Mouse (Mus musculus) spleen, embryonic (tissue): Measurements from ENCODE around the gene Tmem184b.

Experiments
- CTCF ChIA-PET: fragments of 350-600 bp; sonication (Branson Sonifier 250); formaldehyde crosslinking; loops from one replicate; lab custom pipeline; 2022; lab: Charles Lee

Tmem184b gene

DNA sequence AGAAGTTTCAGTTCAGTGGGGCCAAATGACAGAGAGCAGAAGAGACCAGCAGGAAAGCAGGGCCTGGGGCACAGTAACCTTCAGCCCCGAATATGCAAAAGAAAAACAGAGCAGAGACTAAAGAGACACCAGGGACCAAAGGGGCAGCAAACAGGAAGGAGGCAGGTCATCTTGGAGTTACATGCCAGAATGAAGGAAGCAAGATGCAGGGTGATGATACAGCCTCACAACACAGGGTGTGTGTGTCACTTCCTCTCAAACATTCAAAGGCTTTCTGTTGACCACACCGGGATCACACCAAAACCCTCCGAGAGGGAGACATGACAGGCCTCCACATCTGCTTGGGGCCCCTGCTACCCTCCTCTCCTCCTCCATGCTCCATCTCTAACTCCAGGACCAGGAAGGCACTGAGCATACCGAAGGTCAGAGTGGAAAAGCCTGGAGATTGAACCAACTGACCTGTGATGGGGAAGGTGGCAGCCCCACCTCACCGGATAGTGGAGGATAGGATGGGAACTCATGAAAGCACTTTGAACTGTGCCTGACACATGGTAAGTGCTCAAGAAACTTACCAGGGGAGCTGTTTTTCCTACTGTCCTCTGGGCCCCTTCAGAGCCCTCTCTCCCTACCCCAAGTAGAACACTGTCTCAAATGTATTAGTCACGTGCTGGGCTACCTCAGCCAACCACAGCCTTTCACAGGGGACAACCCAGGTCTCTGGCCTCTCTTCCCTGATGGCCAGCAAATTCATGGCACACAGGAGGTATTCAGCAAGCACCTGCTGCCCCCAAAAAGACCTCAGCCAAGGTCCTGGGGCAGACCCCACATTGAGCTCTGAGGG is 3.0 kb downstream of the Tmem184b start:
- CTCF ChIA-PET, result interaction anchor here (0.6 kb wide), 1 partner anchor 305 kb away, joined by 6 read pairs; no protein-coding TSS in a partner anchor

DNA sequence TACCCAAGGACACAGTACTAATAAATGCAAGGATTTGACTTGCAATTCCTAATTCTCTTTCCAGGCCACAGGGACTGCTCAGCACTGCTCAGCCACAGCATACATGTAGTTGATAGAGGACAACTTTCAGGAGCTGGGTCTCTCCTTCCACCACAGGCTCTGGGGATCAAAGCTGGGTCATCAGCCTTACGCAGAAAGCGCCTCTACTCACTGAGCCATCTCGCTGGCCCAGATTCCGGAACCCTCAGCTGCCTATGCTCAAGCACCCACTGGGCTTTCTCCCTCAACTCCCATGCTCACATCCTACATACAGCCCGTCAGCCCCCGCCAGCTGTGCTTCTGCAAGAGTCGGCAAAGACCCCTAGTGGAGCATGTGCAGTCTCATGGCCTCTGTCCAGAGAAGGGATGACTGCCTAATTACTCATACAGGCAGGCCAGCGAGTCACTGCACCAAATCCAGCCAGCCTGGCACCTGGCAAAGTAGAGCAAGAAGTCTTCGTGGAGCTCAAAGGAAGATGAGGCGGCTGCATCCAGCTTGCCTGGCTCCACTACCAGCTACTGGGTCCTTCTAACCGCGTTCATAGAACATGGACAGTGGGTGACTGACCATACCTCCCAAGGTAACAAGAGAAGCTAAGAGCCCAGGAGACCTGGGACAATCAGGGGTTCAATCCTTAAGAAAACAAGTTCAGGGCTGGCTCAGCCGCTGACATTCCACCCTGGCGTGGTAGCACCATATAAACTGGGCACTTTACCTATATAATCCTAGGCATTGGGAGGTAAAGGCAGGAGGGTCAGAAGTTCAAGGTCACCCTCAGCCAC is 3.9 kb downstream of the Tmem184b start:
- CTCF ChIA-PET, result interaction anchor here (0.6 kb wide), 1 partner anchor 305 kb away, joined by 6 read pairs; no protein-coding TSS in a partner anchor

DNA sequence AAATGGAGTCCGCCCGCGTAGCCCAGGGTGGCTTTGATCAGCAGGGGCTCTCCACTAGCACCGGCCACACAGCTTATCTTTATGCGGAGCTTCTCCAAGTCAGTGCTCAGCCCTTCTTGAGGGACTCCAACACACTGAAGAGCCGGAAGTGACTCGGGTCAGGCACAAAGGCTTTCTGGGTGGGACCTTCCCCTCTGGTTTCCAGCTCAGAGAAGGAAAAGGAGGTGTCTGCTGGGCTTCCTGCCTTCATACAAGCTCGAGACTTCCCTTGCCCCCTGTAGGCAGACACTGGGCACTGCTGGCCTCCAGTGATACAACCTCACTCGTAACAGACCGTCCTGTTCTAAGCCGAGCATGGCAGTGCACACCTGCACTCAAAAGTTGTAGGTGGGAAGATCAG is 6.6 kb downstream of the Tmem184b start:
- CTCF ChIA-PET, result no interaction called here

DNA sequence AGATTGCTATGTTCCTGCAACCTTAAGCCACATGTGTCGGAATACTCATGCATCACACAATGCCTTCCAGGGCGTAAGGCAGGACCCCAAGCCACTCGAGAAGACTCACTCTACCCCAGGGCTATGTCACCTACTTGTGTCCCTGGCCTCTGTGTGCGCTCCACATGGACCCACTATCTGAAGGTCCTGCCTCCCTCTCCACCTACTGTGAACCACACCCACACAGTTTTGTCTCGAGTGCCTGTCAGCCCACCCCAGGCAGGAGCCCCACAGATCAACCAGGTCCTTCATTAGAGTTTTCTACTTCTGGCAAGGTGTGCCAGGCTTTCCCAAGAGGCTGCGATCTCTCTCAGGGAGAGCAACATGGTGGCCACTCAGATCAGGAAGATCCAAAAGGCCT is 8.1 kb downstream of the Tmem184b start:
- CTCF ChIA-PET, result no interaction called here

DNA sequence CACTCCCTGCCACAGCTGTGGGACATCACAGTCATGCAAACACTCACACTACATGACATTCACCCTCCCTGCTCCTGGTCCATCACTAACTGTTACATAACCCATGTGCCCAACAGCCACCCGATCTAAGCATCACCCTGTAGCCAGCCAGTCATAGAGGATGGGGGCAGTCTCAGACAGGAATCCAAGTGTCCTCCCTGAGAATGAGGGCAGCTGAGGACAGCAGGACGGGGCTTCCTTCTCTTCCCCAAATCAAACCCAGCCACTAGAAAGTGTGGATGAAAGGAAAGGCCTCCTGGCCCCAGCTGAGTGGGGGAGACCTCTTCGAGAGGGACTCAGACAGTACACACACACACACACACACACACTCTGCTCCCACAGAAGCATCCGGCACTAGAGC is 8.5 kb downstream of the Tmem184b start:
- CTCF ChIA-PET, result no interaction called here

DNA sequence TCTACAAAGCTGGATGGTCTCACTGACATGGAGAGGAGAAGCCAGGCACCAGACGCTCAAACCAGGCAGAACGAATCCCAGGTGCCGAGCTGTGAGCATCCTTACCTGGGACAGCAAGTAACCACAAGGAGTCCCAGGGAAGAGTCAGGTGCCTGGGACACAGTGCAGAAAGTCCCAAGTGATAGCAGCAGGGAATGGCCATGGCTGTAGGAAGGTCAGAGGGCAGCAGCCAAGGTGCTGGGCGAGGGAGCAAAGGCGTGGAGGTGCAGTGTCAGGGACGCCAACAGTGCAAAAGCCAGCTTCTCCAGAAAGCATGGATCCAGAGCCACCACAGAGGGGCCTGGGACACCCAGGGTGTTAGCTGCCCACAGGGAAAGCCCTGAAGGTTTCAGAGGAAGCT is 10.3 kb downstream of the Tmem184b start:
- CTCF ChIA-PET, result no interaction called here

DNA sequence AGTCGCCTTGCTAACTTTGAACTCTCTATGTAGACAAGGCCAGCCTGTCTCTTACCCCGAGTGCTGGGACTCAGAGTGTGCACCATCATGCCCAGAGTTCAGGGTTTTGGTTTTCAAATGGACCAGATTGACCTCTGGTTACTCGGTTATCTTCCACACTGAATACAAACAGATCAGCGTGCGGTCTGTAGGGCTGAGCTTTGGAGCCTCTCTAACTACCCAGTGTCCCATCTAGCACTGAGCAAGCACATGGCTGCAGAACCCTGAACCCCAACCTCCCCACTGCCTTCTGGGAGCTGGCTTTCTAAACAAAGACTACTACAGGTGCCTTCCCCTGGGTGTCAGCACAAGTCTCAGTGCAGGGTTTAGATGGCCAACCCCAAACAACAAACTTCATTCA is 10.8 kb downstream of the Tmem184b start:
- CTCF ChIA-PET, result interaction anchor here (0.7 kb wide), 1 partner anchor 159 kb away, joined by 3 read pairs; no protein-coding TSS in a partner anchor

DNA sequence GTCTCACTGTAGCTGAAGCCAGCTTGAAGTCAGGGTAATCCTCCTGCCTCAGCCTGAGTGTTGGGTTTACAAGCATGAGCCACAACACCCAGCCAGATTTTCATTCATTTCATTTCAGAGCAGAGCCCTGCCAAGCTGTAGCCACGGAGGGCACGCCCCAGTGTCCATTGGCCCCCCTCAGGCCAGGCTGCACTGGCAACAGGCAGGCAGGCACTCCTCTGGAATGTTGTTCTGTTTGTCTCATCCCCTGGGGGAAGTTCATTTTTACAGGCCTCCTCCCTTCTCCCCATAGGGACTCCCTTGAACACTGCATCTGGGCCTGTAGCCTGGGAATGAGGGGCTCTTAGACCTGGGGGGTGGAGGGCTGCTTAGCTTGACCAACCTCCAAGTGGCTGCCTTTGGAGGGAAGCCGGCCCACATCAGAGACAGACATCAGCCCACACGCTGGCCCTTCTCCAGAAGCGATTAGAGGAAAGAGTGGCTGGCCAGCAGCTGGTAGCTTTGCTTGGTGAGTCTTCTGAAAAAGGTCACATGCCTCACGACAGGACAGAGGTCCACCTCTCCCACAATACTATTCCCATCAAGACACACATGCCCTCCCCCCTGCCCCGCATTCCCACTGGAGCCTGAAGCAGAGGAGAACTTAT is 11.8 kb downstream of the Tmem184b start:
- CTCF ChIA-PET, result interaction anchor here (0.7 kb wide), 1 partner anchor 158 kb away, joined by 3 read pairs; no protein-coding TSS in a partner anchor

DNA sequence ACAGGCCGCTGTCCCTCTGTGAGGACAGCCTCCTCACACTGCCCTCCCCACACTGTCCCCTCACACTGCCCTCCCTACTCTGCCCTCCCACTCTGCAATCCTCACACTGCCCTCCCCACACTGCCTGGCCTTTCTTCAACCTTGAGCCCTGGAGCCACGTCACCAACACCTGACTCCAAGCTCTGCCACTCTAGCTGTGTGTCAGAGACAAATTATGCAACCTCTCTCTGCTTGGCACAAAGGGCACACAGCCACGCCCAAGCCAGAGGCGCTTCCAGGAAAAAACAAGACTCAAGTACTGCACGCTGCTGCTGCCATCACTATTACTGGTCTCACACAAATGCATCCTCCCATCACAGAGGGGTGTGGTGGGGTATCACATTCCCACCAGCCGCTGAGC is 12.9 kb downstream of the Tmem184b start:
- CTCF ChIA-PET, result no interaction called here

DNA sequence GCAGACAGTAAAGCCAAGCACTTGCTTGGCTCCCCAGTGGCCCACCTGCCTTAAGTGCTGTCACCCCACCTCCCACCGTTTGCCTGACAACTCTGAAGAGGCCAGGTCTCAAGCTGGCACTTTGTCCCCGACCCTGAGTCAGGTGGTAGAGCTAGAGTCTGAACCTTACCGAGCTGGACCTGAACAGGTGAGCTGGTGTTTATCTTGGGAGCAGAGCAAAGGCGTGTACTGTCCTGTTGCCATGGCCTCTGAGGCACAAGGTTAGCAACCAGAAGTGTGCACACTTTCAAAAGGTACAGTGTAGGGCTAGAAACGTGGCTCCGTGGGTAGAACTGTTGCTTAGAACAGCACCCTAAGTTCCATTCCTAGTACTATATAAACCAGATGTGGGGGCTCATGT is 15.2 kb downstream of the Tmem184b start:
- CTCF ChIA-PET, result no interaction called here

DNA sequence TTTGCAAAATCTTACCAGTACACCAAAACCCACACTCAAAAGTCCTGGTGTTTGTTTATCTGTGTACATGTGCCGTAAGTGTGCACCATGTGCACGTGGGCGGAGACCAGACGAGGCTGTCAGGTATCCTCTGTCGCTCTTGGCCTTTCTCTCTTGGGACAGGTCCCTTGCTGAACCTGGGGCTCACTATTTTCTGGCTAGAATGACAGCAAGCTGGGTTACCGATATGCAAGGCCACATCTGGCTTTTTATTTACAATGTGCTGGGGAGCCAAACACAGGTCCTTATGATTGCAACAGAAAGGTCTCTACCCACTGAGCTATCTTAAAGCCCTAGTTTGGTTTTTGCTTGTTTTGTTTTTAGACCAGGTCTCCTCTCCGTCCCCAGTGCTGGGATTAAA is 15.8 kb downstream of the Tmem184b start:
- CTCF ChIA-PET, result no interaction called here

DNA sequence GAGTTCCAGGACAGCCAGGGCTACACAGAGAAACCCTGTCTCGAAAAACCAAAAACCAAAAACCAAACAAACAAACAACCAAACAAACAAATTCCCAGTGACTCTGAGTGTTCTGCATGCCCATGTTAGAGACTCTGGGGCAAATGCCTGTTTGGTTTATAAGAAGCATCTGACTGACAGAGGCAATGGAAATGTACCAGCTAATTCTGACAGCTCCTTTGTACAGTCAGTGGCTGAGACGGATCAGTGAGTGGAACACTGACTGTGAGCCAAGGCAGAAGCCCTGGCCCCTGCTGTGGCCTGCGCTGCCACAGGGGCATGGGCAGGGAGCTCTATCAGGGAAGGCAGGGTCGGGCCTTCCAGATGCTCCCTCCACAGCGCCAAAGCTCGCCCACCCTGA is 16.3 kb downstream of the Tmem184b start:
- CTCF ChIA-PET, result no interaction called here

DNA sequence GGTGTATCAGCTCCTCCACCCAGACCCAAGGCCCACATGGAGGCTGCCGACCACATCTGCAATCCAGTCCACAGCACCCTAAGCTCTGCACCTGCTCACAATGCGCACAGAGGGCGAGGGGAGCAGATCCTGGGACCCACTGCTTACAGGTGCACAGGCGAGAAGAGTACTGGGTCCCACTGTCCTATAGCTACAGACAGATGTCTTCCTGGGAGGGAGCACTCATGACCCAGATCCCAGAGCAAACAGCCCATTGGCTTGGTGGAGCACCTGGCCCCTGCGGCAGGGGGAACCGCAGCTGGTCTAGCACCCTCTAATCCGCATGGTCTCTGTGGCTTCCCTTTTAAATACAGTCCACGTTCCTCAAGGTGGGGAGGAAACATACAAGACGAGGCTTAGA is 21.7 kb downstream of the Tmem184b start:
- CTCF ChIA-PET, result interaction anchor here (0.6 kb wide), 1 partner anchor 36 kb away, joined by 5 read pairs; no protein-coding TSS in a partner anchor

DNA sequence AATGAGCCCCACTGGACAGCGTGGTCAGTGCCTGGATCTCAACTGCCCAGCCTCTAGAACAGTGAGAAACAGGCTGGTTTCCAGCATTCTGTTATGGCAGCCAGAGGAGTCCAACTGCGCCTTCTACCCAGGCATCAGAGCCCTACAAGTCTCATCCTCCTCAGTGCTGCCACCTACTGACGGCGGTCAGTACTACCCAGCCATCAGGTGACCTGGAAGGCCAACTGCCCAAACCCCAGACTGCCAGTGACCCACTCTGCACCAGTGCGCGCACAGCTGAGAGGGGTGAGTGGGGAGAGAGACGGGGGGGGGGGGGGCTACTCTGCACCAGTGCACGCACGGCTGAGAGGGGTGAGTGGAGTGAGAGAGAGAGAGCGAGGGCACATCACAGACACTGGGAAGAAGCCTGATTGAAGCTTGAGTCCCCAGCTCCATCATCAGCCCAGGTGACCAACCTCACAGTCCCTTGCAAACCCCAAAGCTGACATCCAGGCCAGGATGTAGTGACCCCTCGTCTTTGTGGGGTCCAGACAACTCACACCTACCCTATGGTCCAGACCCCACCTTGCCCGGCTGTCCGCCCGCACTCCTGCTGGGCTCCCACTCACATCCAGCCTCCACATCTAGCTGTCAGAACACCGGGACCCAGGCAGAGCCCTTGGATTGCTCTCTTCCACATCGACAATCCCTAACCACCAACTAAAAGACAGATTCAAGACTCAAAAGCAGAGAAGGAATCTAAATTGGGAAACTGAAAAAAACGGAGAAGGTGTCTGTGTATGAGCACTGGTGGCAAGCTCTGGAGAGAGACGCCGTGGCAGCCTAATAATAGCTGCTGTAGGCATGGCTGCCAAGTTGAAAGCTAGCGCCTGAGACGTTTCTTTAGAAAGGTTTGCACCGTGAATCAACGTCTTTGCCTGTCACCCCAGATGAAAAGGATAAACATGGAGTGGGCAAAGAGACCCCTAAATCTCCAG is 22.6 kb downstream of the Tmem184b start:
- CTCF ChIA-PET, result interaction anchor here (0.8 kb wide), 1 partner anchor 65 kb away, joined by 4 read pairs; no protein-coding TSS in a partner anchor

DNA sequence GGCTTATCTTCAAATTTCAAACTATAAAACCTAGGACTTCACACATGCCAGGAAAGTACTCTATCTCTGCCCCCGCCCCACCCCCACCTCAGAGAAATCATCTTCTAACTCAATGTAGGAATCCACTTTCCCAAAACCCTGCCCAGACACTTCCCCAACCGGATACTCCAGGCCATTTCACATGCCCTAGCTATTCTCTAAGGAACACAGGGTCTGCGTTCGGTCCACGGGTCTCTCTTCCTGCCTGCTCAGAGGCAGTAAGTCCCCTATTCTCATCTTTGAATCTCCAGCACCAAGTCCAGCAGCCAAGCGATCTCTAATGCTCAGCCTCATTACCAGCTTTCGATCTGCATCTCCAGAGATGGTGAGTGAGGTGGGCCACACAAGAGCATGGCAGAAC is 23.7 kb downstream of the Tmem184b start:
- CTCF ChIA-PET, result interaction anchor here (0.6 to 0.8 kb wide), 2 partner anchors 64 to 197 kb away, joined by 3 to 4 read pairs; no protein-coding TSS in a partner anchor

DNA sequence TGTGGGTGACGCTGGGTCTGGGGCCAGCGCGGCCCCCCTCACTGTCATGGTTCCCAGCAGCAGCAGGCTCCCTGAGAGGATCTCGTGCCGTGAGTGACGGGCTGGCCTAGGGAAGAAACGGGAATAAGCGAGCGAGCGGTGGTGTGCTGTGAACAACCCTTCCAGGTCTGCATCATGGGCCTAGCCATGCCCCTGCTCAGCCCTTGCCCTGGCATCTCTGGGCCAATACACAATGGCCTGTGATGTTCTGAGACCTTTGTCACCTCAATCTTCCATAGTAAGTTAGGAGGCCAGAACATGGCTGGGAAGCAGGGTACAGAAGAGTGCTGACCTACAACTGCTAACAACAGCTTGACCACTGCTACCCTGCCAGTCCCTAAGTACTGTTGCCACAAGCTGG is 24.8 kb downstream of the Tmem184b start:
- CTCF ChIA-PET, result no interaction called here

DNA sequence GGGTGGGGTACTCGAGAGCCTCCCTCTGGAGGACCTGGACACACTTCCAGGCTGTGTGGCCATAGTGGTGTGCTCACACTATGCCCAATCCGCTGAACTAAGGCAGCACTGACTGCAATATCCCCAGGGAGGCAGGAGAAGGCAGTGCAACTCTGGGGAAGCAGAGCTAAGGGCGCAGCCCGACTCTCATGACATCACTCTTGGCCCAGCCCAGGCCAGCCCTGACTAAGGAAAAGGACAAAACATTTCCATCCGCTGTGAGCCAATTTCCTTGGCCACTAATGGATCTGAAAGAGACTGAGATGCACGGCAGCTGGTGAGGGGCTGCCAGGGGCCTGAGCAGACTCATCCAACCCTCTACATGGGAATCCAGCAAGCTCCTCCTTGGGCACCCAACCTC is 25.7 kb downstream of the Tmem184b start:
- CTCF ChIA-PET, result no interaction called here

DNA sequence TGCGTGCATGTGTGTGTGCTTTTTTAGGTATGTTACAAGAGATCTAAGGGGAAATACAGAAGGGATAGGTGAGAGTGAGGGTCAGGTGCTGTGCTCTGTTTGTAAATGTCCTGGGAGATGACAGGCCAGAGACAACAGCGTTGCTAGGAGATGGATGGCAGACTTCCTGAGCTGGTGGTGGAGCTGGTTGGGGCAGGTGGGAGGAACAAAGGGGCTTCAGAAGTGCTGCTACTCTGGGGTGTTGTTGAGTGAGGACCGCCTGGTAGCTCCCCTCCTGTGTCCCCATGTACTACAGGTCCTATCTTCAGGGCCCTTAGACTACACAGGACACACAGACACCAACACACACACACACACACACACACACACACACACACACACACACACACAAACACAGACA is 28.6 kb downstream of the Tmem184b start:
- CTCF ChIA-PET, result no interaction called here

DNA sequence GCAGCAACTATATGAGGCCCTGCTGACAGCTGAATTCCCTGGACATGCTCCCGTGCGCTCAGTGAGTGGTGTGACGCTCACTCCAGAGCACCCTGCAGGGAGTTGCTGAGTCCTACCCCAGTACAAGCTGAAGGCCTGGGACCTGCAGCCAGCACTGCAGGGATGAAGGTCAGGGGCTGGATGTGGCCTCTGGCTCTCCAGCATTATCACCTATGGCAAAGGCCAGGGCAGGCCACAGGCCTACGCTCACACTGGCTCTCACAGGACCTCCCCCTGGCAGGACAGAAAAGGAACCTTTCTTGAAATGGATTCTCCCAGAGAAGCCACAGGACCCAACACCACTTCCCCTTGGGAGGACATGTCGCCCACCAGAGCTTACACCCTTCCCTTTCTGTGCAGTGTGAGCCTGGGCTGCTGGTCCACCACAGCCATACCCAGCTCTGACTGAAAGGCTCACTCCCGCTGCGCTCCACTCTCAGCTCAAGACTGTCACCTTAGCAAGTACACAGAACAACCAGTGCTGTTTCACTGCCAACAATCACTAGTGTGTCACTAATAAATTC is 33.0 kb downstream of the Tmem184b start:
- CTCF ChIA-PET, result no interaction called here
